20 mouse cellular contexts compared by ENCODE assay signal in the genomic region with DNA sequence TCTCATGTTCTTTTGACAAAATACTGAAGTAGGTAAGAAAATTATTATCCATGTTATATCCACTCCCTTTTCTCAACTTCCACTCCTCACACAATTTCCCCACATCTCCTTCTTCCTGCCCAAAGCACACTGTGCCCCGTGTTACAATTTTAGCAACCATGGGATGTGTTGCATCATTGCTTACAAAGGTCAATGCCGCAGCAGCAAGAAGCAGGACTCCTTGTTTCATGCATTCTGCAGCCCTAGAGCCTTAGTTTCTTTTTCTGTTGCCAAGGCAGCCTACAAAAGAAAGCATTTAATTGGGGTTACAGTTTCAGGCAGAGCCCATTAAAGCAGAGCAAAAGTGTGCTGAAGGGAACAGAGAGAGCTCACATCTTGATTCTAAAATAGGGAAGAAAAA. TPM values are rescaled to one million over a fixed set of nuclear protein-coding genes. Genes with fewer than 3 reads are reported as not detected.
A peak's percentile ranks its signal among the peaks of the same experiment; 100 is the strongest.
DNase-seq lines count a peak whose midpoint lies in the region; ATAC-seq lines count a peak whose summit lies in the region.
"Had no signal": no experiment of that assay in that cellular context is flagged by ENCODE, and none has a peak within 500 bp of the region (broad histone marks: within the 10 kb centered on the region; RNA-seq: fewer than 3 reads in every experiment).

No protein-coding gene starts in this region.

- no peak overlapping the region for H3K4me3 ChIP-seq in forebrain, embryonic 16.5 days (replicated peaks; ENCODE audit: low read length)
- no peak overlapping the region for H3K4me3 ChIP-seq in forebrain, embryonic 10.5 days
- H3K4me3 ChIP-seq in macrophage (ENCODE audit: inconsistent target) = no peak overlapping the region
- no peak overlapping the region for H3K4me3 ChIP-seq in hindbrain, embryonic 11.5 days (ENCODE audit: low read depth, low read length)
- H3K4me3 ChIP-seq: forebrain, embryonic 12.5 days; gastrocnemius, adult 2 months; heart, adult 2 months; midbrain, embryonic 10.5 days had no signal

- H3K4me2 ChIP-seq in forebrain, embryonic 16.5 days (ENCODE audit: low read length) = no peak overlapping the region
- H3K4me2 ChIP-seq in hindbrain, embryonic 11.5 days (replicated peaks; ENCODE audit: low read depth, low read length) = no peak overlapping the region
- H3K4me2 ChIP-seq: forebrain, embryonic 12.5 days; hindbrain, embryonic 14.5 days; lung, embryonic 14.5 days had no signal

- DNase-seq in forebrain, embryonic 10.5 days (ENCODE audit: extremely low spot score, low spot score) = no peak
- DNase-seq in left cerebral cortex, postnatal 25 days (ENCODE audit: low spot score in 2 of 2) = peak; percentile 17 to 38
- no peak for DNase-seq in left cerebral cortex, adult 18-20 months (ENCODE audit: low spot score in 2 of 2)
- peak; percentile 53 for DNase-seq in adrenal gland, postnatal 10 days
- DNase-seq in hindbrain, embryonic 11.5 days (ENCODE audit: low spot score) = no peak
- DNase-seq in cerebellum, adult 8-10 months = no peak
- DNase-seq: cerebellum, adult 18-20 months; gastrocnemius, adult 2 months; heart, adult 2 months; kidney, adult 11 months; kidney, postnatal 36 days; liver; lung, embryonic 14.5 days; thymus, postnatal 4 days had no signal

- H3K9ac ChIP-seq in forebrain, embryonic 16.5 days (replicated peaks; ENCODE audit: low read depth, low read length) = no peak overlapping the region
- H3K9ac ChIP-seq in hindbrain, embryonic 11.5 days (ENCODE audit: low read depth, low read length) = no peak overlapping the region
- H3K9ac ChIP-seq: forebrain, embryonic 12.5 days; hindbrain, embryonic 14.5 days; lung, embryonic 14.5 days had no signal

- ATAC-seq in forebrain, embryonic 16.5 days = peak; percentile 40; the same call in 1 of the 2 replicates
- ATAC-seq in hindbrain, embryonic 11.5 days (ENCODE audit: low FRiP score) = no peak
- ATAC-seq: Patski had no signal

- no peaks in the 10 kb centered on the region for H3K79me2 ChIP-seq in macrophage (ENCODE audit: inconsistent target)

- H3K27me3 ChIP-seq in forebrain, embryonic 16.5 days (replicated peaks; ENCODE audit: control insufficient read depth, insufficient read depth, low read length) = no peaks in the 10 kb centered on the region
- no peaks in the 10 kb centered on the region for H3K27me3 ChIP-seq in forebrain, embryonic 10.5 days (ENCODE audit: poor library complexity, severe bottlenecking)
- no peaks in the 10 kb centered on the region for H3K27me3 ChIP-seq in hindbrain, embryonic 11.5 days (ENCODE audit: control insufficient read depth, insufficient read depth, low read length)
- H3K27me3 ChIP-seq: forebrain, embryonic 12.5 days; Patski had no signal

- H3K36me3 ChIP-seq in forebrain, embryonic 16.5 days (ENCODE audit: control insufficient read depth, insufficient read depth) = no peaks in the 10 kb centered on the region
- H3K36me3 ChIP-seq in forebrain, embryonic 10.5 days (replicated peaks) = no peaks in the 10 kb centered on the region
- no peaks in the 10 kb centered on the region for H3K36me3 ChIP-seq in macrophage (ENCODE audit: inconsistent target)
- H3K36me3 ChIP-seq in hindbrain, embryonic 11.5 days (ENCODE audit: control insufficient read depth, insufficient read depth, low read length) = no peaks in the 10 kb centered on the region
- H3K36me3 ChIP-seq: forebrain, embryonic 12.5 days; midbrain, embryonic 10.5 days had no signal

- intact Hi-C loops in left cerebral cortex, postnatal 25 days (cut with DNase I) = loop anchor here (5.0 kb wide), 2 partner anchors 72 to 87 kb away; partner anchors contain the start of gene Oxct1

- no peaks in the 10 kb centered on the region for H3K9me3 ChIP-seq in forebrain, embryonic 16.5 days (ENCODE audit: control insufficient read depth, low read length)
- H3K9me3 ChIP-seq in forebrain, embryonic 10.5 days = peaks cover 6% of the 10 kb centered on the region; the same call in 1 of the 2 replicates
- no peaks in the 10 kb centered on the region for H3K9me3 ChIP-seq in hindbrain, embryonic 11.5 days (ENCODE audit: control insufficient read depth, low read length)
- H3K9me3 ChIP-seq: forebrain, embryonic 12.5 days had no signal

- 40% methylated on average over 2 of the region's 2 CpGs for WGBS in forebrain, embryonic 16.5 days
- 82% methylated on average over 2 of the region's 2 CpGs for WGBS in forebrain, embryonic 10.5 days
- WGBS in macrophage (ENCODE audit: missing documents) = 22% methylated on average over 2 of the region's 2 CpGs
- 80% methylated on average over 2 of the region's 2 CpGs for WGBS in hindbrain, embryonic 11.5 days

- H3K4me1 ChIP-seq in forebrain, embryonic 16.5 days (replicated peaks; ENCODE audit: control insufficient read depth, insufficient read depth, low read length) = no peaks in the 10 kb centered on the region
- no peaks in the 10 kb centered on the region for H3K4me1 ChIP-seq in forebrain, embryonic 10.5 days
- H3K4me1 ChIP-seq in hindbrain, embryonic 11.5 days (replicated peaks; ENCODE audit: control insufficient read depth, insufficient read depth, low read length) = no peaks in the 10 kb centered on the region
- H3K4me1 ChIP-seq: forebrain, embryonic 12.5 days; midbrain, embryonic 10.5 days had no signal

- H3K27ac ChIP-seq in forebrain, embryonic 16.5 days (ENCODE audit: low read length) = no peak overlapping the region
- H3K27ac ChIP-seq in forebrain, embryonic 10.5 days = no peak overlapping the region
- H3K27ac ChIP-seq in macrophage = peak overlapping the region; percentile 35; the same call in 1 of the 2 replicates
- no peak overlapping the region for H3K27ac ChIP-seq in hindbrain, embryonic 11.5 days (ENCODE audit: low read depth, low read length)
- H3K27ac ChIP-seq: forebrain, embryonic 12.5 days; gastrocnemius, adult 2 months; heart, adult 2 months; hindbrain, embryonic 14.5 days; midbrain, embryonic 10.5 days had no signal

RNA-seq across cellular contexts. Expression of gene Fbxo4, which starts 24.4 kb away (rescaled TPM):
- polyA plus RNA-seq in forebrain, embryonic 16.5 days (2015; fragmentation: Nextera tagmentation; extraction: Ambion mirVana) = 6.2 and 9.1 TPM in 2 replicates
- 3.3 and 4.0 TPM in 2 replicates for polyA plus RNA-seq in forebrain, embryonic 10.5 days (2016; fragmentation: Nextera tagmentation; extraction: Ambion mirVana)
- 1 to 10 TPM; 7.8 to 8.5 TPM for total RNA-seq in left cerebral cortex, postnatal 25 days (2021)
- total RNA-seq in left cerebral cortex, adult 18-20 months (2021) = 1 to 10 TPM; 8.5 to 8.9 TPM
- 10 to 100 TPM; 15.3 to 20.9 TPM for total RNA-seq in adrenal gland, postnatal 10 days (2021)
- total RNA-seq in macrophage (2018; cell fraction: chromatin; rRNA removed) = 10 to 100 TPM in 20 of 26 experiments, 1 to 10 TPM in 6; 6.2 to 38.3 (median 17.2) TPM
- total RNA-seq in macrophage (2018; cell fraction: cytosol; rRNA removed) = 10 to 100 TPM; 11.3 to 18.3 (median 15.4) TPM
- 10 to 100 TPM in 21 of 26 experiments, 1 to 10 TPM in 5; 4.8 to 26.7 (median 14.4) TPM for total RNA-seq in macrophage (2018; cell fraction: nucleus; rRNA removed)
- 10.2 to 17.3 TPM (median 14.7 TPM) in 3 replicates for polyA plus RNA-seq in macrophage (2018)
- polyA plus RNA-seq in hindbrain, embryonic 11.5 days (2014; fragmentation: Nextera tagmentation; extraction: Ambion mirVana) = 6.6 and 8.1 TPM in 2 replicates

RNA-seq across cellular contexts. Expression of gene AW549877, which starts 40.6 kb away (rescaled TPM):
- 34.6 and 41.7 TPM in 2 replicates for polyA plus RNA-seq in forebrain, embryonic 16.5 days (2015; fragmentation: Nextera tagmentation; extraction: Ambion mirVana)
- 37.5 and 38.1 TPM in 2 replicates for polyA plus RNA-seq in forebrain, embryonic 10.5 days (2016; fragmentation: Nextera tagmentation; extraction: Ambion mirVana)
- 10 to 100 TPM; 43.8 to 49.9 TPM for total RNA-seq in left cerebral cortex, postnatal 25 days (2021)
- total RNA-seq in left cerebral cortex, adult 18-20 months (2021) = 10 to 100 TPM; 47.9 to 49.2 TPM
- total RNA-seq in adrenal gland, postnatal 10 days (2021) = 10 to 100 TPM; 42.2 to 56.5 TPM
- total RNA-seq in macrophage (2018; cell fraction: chromatin; rRNA removed) = 100 to 1,000 TPM in 14 of 26 experiments, 10 to 100 TPM in 12; 61.5 to 189 (median 101) TPM
- 10 to 100 TPM; 16.2 to 37.2 (median 29.8) TPM for total RNA-seq in macrophage (2018; cell fraction: cytosol; rRNA removed)
- total RNA-seq in macrophage (2018; cell fraction: nucleus; rRNA removed) = 100 to 1,000 TPM in 8 of 26 experiments, 10 to 100 TPM in 18; 57.9 to 194 (median 86.7) TPM
- 16.8 to 41.7 TPM (median 25.7 TPM) in 3 replicates for polyA plus RNA-seq in macrophage (2018)
- polyA plus RNA-seq in hindbrain, embryonic 11.5 days (2014; fragmentation: Nextera tagmentation; extraction: Ambion mirVana) = 57.9 and 66.7 TPM in 2 replicates

Comparison
In these comparisons a context has a peak if more than half of its experiments do, and no peak if none do; other contexts are left out.
1. DNase-seq: peak in left cerebral cortex, postnatal 25 days (2 of 2) and adrenal gland, postnatal 10 days (single experiment); none in forebrain, embryonic 10.5 days (single experiment), left cerebral cortex, adult 18-20 months (0 of 2), hindbrain, embryonic 11.5 days (single experiment) and cerebellum, adult 8-10 months (single experiment).